Mouse (Mus musculus): ENCODE measurements around the gene Coil.

- TF ChIP-seq CTCF (IDR thresholded peaks at IDR 0.05; ENCODE audit: low read depth) (no peak), EP300 (IDR thresholded peaks at IDR 0.05; ENCODE audit: low read depth) (no peak)
Measured at GRCm38 (mm10) chr11:88996427-88996826, 26.4 kb downstream of the Coil start.
